Mouse (Mus musculus) liver, embryonic 11.5 days (tissue): ENCODE data around the gene Sf1. TPM values are rescaled to one million over a fixed set of nuclear protein-coding genes. Genes with fewer than 3 reads are reported as not detected.

Experiments used
- ATAC-seq: fragments of 200-750 bp; cut with Nextera tagmentation; replicated peaks from 2 replicates; pipeline ENCODE4 v1.8.0; 2017; ENCODE audit warnings: moderate number of reproducible peaks, mild to moderate bottlenecking, moderate TSS enrichment, moderate library complexity; ENCODE audit not compliant: low FRiP score
- DNase-seq: peaks from one replicate; pipeline ENCODE4 v3.0.0-alpha.2; 2017; ENCODE audit warnings: low spot score
- H3K27ac ChIP-seq: fragments of 300-500 bp; sonication (generic); 2 replicates; pipeline ENCODE4 v1.5.1; 2014; ENCODE audit warnings: mild to moderate bottlenecking, low read depth, low read length, control low read depth
- H3K27me3 ChIP-seq: fragments of 300-500 bp; sonication (generic); replicated peaks from 2 replicates; pipeline ENCODE4 v1.6.1; 2014; ENCODE audit warnings: low read length, mixed read lengths; ENCODE audit not compliant: control insufficient read depth, insufficient read depth
- H3K36me3 ChIP-seq: fragments of 300-500 bp; sonication (generic); 2 replicates; pipeline ENCODE4 v1.6.1; 2014; ENCODE audit warnings: mild to moderate bottlenecking, low read length, moderate library complexity, mixed read lengths; ENCODE audit not compliant: control insufficient read depth, insufficient read depth
- H3K4me1 ChIP-seq: fragments of 300-500 bp; sonication (generic); replicated peaks from 2 replicates; pipeline ENCODE4 v1.6.1; 2014; ENCODE audit warnings: low read length, mixed read lengths; ENCODE audit not compliant: control insufficient read depth, insufficient read depth
- H3K4me2 ChIP-seq: fragments of 300-500 bp; sonication (generic); 2 replicates; pipeline ENCODE4 v1.6.1; 2014; ENCODE audit warnings: mild to moderate bottlenecking, control low read depth, moderate library complexity
- H3K4me3 ChIP-seq: fragments of 300-500 bp; sonication (generic); 2 replicates; pipeline ENCODE4 v1.5.1; 2014; ENCODE audit warnings: low read depth, low read length, control low read depth
- H3K9ac ChIP-seq: fragments of 300-500 bp; sonication (generic); 2 replicates; pipeline ENCODE4 v1.6.1; 2014; ENCODE audit warnings: low read depth, low read length, control low read depth
- H3K9me3 ChIP-seq: fragments of 300-500 bp; sonication (generic); 2 replicates; pipeline ENCODE4 v1.6.1; 2016; ENCODE audit warnings: low read length, inconsistent platforms, mixed read lengths; ENCODE audit not compliant: control insufficient read depth
- WGBS: fragments of 180-500 bp; shearing (Covaris S2); extraction: QIAGEN DNeasy Blood & Tissue Kit; methylation state at CpG from one replicate; pipeline ENCODE4 v1.1.7; 2014; 5-methylcytosine and 5-hydroxymethylcytosine counted together
- polyA plus RNA-seq: library from polyadenylated mRNA; unstranded; fragments of >200 nt; fragmentation: Nextera tagmentation; extraction: Ambion mirVana; gene quantifications from 2 replicates; pipeline ENCODE4 v1.2.1, GENCODE M21; 2014

Sf1 gene
- polyA plus RNA-seq, 1 experiment from 2014 or later: 203 TPM

GRCm38 (mm10) chr19:6331178-6331577 is 32.3 kb upstream of the Sf1 start:
- Histone ChIP-seq H3K27ac (no peak overlapping the region), H3K9me3 (no peaks in the 10 kb centered on the region), H3K27me3 (no peaks in the 10 kb centered on the region), H3K36me3 (no peaks in the 10 kb centered on the region), H3K9ac (no peak overlapping the region), H3K4me2 (peak overlapping the region; percentile 60), H3K4me1 (peaks cover 9% of the 10 kb centered on the region), H3K4me3 (no peak overlapping the region)
- no peak for ATAC-seq
- DNase-seq: no peak
- WGBS: 34% methylated on average over 5 of the region's 5 CpGs

GRCm38 (mm10) chr19:6331719-6332516 is 31.6 kb upstream of the Sf1 start:
- H3K27me3 ChIP-seq: no peaks in the 10 kb centered on the region
- H3K27ac ChIP-seq: no peak overlapping the region
- H3K9ac ChIP-seq: peak overlapping the region; percentile 54; the same call in 1 of the 2 replicates
- H3K4me3 ChIP-seq: peak overlapping the region; percentile 20; the same call in 1 of the 2 replicates
- 23% methylated on average over 13 of the region's 13 CpGs for WGBS
- no peak for DNase-seq
- ATAC-seq: no peak
- no peaks in the 10 kb centered on the region for H3K36me3 ChIP-seq
- H3K9me3 ChIP-seq: no peaks in the 10 kb centered on the region
- peak overlapping the region; percentile 60 for H3K4me2 ChIP-seq
- peaks cover 16% of the 10 kb centered on the region for H3K4me1 ChIP-seq

- WGBS: 69% methylated on average over 9 of the region's 9 CpGs
- peaks cover 17% of the 10 kb centered on the region for H3K4me1 ChIP-seq
Observed at GRCm38 (mm10) chr19:6333761-6334595, 29.5 kb upstream of the Sf1 start.

GRCm38 (mm10) chr19:6334673-6335457 is 28.6 kb upstream of the Sf1 start, which contains the start of gene Men1:
Men1 (plus strand) TSS chr19:6334979.
- DNase-seq: peak; percentile 89
- H3K4me1 ChIP-seq: peaks cover 25% of the 10 kb centered on the region
- peak within 1 kb of the TSS; percentile 74 for H3K27ac ChIP-seq
- H3K27me3 ChIP-seq: no peaks in the 10 kb centered on the region
- no peaks in the 10 kb centered on the region for H3K9me3 ChIP-seq
- ATAC-seq: peak; percentile 88
- peaks cover 13% of the 10 kb centered on the region for H3K36me3 ChIP-seq
- peak within 1 kb of the TSS; percentile 94 for H3K4me2 ChIP-seq
- WGBS: under 1% methylated on average over 43 of the region's 43 CpGs
- peak within 1 kb of the TSS; percentile 89 for H3K4me3 ChIP-seq
- peak within 1 kb of the TSS; percentile 70 for H3K9ac ChIP-seq

More at GRCm38 (mm10) chr19:6333761-6334595, 29.5 kb upstream of the Sf1 start:
- Histone ChIP-seq H3K4me3 (peak overlapping the region; percentile 89), H3K9ac (peak overlapping the region; percentile 70), H3K27ac (peak overlapping the region; percentile 74), H3K4me2 (peak overlapping the region; percentile 94), H3K27me3 (no peaks in the 10 kb centered on the region), H3K9me3 (no peaks in the 10 kb centered on the region), H3K36me3 (peaks cover 9% of the 10 kb centered on the region)
- DNase-seq: no peak
- 0 out of 2 replicates have a peak, but pooled peaks have one; percentile 8 for ATAC-seq

GRCm38 (mm10) chr19:6335458-6335827 is 28.0 kb upstream of the Sf1 start:
- WGBS: under 1% methylated on average over 25 of the region's 25 CpGs
- DNase-seq: no peak

GRCm38 (mm10) chr19:6336920-6337319 is 26.6 kb upstream of the Sf1 start:
- H3K27ac ChIP-seq: no peak overlapping the region
- H3K36me3 ChIP-seq: peaks cover 16% of the 10 kb centered on the region
- H3K4me3 ChIP-seq: peak overlapping the region; percentile 89
- ATAC-seq (no peak), DNase-seq (no peak)
- H3K27me3 ChIP-seq: no peaks in the 10 kb centered on the region
- H3K4me2 ChIP-seq: peak overlapping the region; percentile 94
- peaks cover 37% of the 10 kb centered on the region for H3K4me1 ChIP-seq
- H3K9me3 ChIP-seq: no peaks in the 10 kb centered on the region
- WGBS: 93% methylated on average over 10 of the region's 10 CpGs
- no peak overlapping the region for H3K9ac ChIP-seq

More at GRCm38 (mm10) chr19:6335458-6335827, 28.0 kb upstream of the Sf1 start:
- H3K4me2 ChIP-seq: peak overlapping the region; percentile 94
- H3K4me1 ChIP-seq: peaks cover 30% of the 10 kb centered on the region
- ATAC-seq: no peak
- H3K4me3 ChIP-seq: peak overlapping the region; percentile 89
- H3K9me3 ChIP-seq: no peaks in the 10 kb centered on the region
- H3K27ac ChIP-seq: peak overlapping the region; percentile 74; the same call in 1 of the 2 replicates
- H3K36me3 ChIP-seq: peaks cover 16% of the 10 kb centered on the region
- no peaks in the 10 kb centered on the region for H3K27me3 ChIP-seq
- H3K9ac ChIP-seq: peak overlapping the region; percentile 70

GRCm38 (mm10) chr19:6338171-6338570 is 25.3 kb upstream of the Sf1 start:
- no peak overlapping the region for H3K4me3 ChIP-seq
- H3K36me3 ChIP-seq: peaks cover 16% of the 10 kb centered on the region
- WGBS: 96% methylated on average over 7 of the region's 7 CpGs
- peaks cover 45% of the 10 kb centered on the region for H3K4me1 ChIP-seq
- no peak for ATAC-seq
- no peak overlapping the region for H3K27ac ChIP-seq
- H3K9ac ChIP-seq: no peak overlapping the region
- no peak for DNase-seq
- H3K4me2 ChIP-seq: no peak overlapping the region
- no peaks in the 10 kb centered on the region for H3K9me3 ChIP-seq
- no peaks in the 10 kb centered on the region for H3K27me3 ChIP-seq

- ATAC-seq: no peak
- Histone ChIP-seq H3K9me3 (no peaks in the 10 kb centered on the region), H3K27me3 (no peaks in the 10 kb centered on the region), H3K27ac (no peak overlapping the region), H3K4me2 (no peak overlapping the region), H3K4me3 (no peak overlapping the region), H3K4me1 (peaks cover 48% of the 10 kb centered on the region), H3K36me3 (peaks cover 16% of the 10 kb centered on the region), H3K9ac (no peak overlapping the region)
- DNase-seq: no peak
- 90% methylated on average over 11 of the region's 11 CpGs for WGBS
Observed at GRCm38 (mm10) chr19:6338716-6339115, 24.8 kb upstream of the Sf1 start.
